Mouse (Mus musculus): ENCODE measurements around the gene Myom1.

GRCm38 (mm10) chr17:71102571-71103551, 100.4 kb downstream of the Myom1 start:
- no peak for TF ChIP-seq TAL1 (IDR thresholded peaks at IDR 0.05; ENCODE audit: low read length)
- TF ChIP-seq GATA1 (IDR thresholded peaks at IDR 0.05; ENCODE audit: low read length): no peak

Measured in erythroblast, embryonic 14.5 days (primary cell).